Mouse (Mus musculus): ENCODE measurements around the gene Ttc39b. TPM values are rescaled to one million over a fixed set of nuclear protein-coding genes. Genes with fewer than 3 reads are reported as not detected.
"Not testable (repeated sequence)": the region's sequence is repeated elsewhere in the genome, so short reads cannot be mapped to it uniquely, and the experiment has no call there.

Ttc39b gene
- polyA plus RNA-seq, 1 experiment from 2014 or later: 3.4 TPM

GRCm38 (mm10) chr4:83258273-83258672 is 65.8 kb downstream of the Ttc39b start:
- H3K27me3 ChIP-seq (ENCODE audit: control insufficient read depth, insufficient read depth, low read length): no peaks in the 10 kb centered on the region
- H3K4me2 ChIP-seq (ENCODE audit: low read depth, low read length, severe bottlenecking): no peak overlapping the region
- no peak overlapping the region for H3K27ac ChIP-seq (ENCODE audit: low read depth, low read length)
- H3K9ac ChIP-seq (ENCODE audit: low read length): no peak overlapping the region
- no peak for ATAC-seq (replicated peaks; ENCODE audit: low FRiP score)
- 0 out of 2 replicates have a peak, but pooled peaks cover 3% of the 10 kb centered on the region for H3K4me1 ChIP-seq (replicated peaks; ENCODE audit: control insufficient read depth, insufficient read depth, low read length)
- no peaks in the 10 kb centered on the region for H3K9me3 ChIP-seq (ENCODE audit: control insufficient read depth, low read length)
- no peak overlapping the region for H3K4me3 ChIP-seq (ENCODE audit: low read depth, low read length)
- H3K36me3 ChIP-seq (ENCODE audit: control insufficient read depth, insufficient read depth, low read length): no peaks in the 10 kb centered on the region
- WGBS: 87% methylated on average over 3 of the region's 3 CpGs
- no peak for DNase-seq (ENCODE audit: low spot score)

DNA sequence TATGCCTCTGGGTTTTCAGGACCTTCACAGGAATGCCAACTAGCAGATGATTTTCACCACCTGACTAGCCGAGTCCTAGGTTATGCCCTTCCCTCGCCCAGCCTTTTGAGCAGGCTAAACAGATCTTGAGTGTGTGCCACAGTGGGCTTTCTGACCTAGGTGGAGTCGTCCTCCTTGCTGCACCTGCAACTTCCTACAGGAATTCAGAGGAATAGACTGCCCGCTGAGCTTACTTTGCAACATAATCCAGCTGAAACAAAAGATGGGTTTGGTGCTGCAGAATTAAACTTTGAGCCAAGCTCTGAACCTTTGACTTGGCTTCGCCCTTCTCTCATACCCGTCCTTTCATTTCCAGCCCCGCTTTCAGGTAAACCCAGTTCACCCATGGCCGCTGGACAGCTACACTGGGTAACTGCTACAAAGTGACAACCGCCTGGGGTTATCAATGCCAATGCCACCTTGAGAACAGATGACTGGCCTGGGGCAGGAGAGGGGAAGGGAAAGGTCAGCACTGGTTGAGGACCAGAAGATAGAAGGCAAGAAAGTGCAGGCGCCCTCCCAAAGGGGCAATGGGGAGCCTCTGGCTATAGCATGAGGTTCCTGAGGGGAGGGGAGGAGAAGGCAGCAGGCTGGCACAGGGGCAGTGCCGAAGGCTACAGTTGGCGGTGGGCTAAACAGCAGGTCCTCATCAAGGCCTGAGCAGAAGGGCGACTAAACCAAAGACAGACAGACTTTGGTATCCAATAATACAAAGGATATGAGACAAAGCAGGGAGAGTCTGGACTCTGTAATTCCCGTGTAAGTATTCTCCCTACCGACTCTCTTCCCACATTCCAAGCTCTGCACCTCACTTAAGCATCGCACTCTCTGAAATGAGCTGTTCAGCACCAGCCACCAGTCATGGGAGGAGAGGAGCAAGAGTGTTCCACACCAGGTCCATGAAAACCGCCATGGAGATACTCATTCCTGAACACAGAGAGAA is 66.5 kb downstream of the Ttc39b start:
- H3K4me1 ChIP-seq (replicated peaks; ENCODE audit: control insufficient read depth, insufficient read depth, low read length): 0 out of 2 replicates have a peak, but pooled peaks cover 3% of the 10 kb centered on the region
- no peaks in the 10 kb centered on the region for H3K27me3 ChIP-seq (ENCODE audit: control insufficient read depth, insufficient read depth, low read length)
- H3K4me3 ChIP-seq (ENCODE audit: low read depth, low read length): no peak overlapping the region
- H3K9me3 ChIP-seq (ENCODE audit: control insufficient read depth, low read length): no peaks in the 10 kb centered on the region
- no peaks in the 10 kb centered on the region for H3K36me3 ChIP-seq (ENCODE audit: control insufficient read depth, insufficient read depth, low read length)
- H3K9ac ChIP-seq (ENCODE audit: low read length): no peak overlapping the region
- no peak for DNase-seq (ENCODE audit: low spot score)
- ATAC-seq (replicated peaks; ENCODE audit: low FRiP score): no peak
- WGBS: 46% methylated on average over 17 of the region's 17 CpGs
- no peak overlapping the region for H3K4me2 ChIP-seq (ENCODE audit: low read depth, low read length, severe bottlenecking)
- no peak overlapping the region for H3K27ac ChIP-seq (ENCODE audit: low read depth, low read length)

GRCm38 (mm10) chr4:83256779-83257178 is 67.3 kb downstream of the Ttc39b start:
- Histone ChIP-seq H3K36me3 (ENCODE audit: control insufficient read depth, insufficient read depth, low read length) (no peaks in the 10 kb centered on the region), H3K4me3 (ENCODE audit: low read depth, low read length) (no peak overlapping the region), H3K9ac (ENCODE audit: low read length) (no peak overlapping the region), H3K27me3 (ENCODE audit: control insufficient read depth, insufficient read depth, low read length) (no peaks in the 10 kb centered on the region), H3K9me3 (ENCODE audit: control insufficient read depth, low read length) (no peaks in the 10 kb centered on the region), H3K4me2 (ENCODE audit: low read depth, low read length, severe bottlenecking) (no peak overlapping the region), H3K4me1 (replicated peaks; ENCODE audit: control insufficient read depth, insufficient read depth, low read length) (0 out of 2 replicates have a peak, but pooled peaks cover 3% of the 10 kb centered on the region), H3K27ac (ENCODE audit: low read depth, low read length) (no peak overlapping the region)
- no peak for DNase-seq (ENCODE audit: low spot score)
- 81% methylated on average over 11 of the region's 11 CpGs for WGBS
- ATAC-seq (replicated peaks; ENCODE audit: low FRiP score): no peak

DNA sequence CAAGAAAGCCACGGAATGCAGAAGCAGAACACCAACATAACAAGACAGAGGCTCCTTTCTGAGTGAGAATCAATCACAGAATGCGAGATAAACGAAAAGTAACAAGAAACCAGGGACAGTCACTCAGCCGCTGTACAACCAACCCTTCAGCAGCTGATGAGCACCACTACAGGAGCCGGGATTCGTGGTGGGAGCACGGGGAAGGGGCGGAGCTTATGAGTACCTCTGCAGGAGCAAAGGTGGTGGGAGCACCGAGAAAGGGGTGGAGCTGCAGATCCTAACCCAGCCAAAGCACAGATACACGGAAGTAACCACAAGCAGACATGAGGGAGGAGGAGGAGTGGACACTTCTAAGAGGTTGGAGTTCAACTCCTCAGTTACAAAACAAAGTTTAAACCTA is 69.1 kb downstream of the Ttc39b start:
- no peaks in the 10 kb centered on the region for H3K9me3 ChIP-seq (ENCODE audit: control insufficient read depth, low read length)
- no peak overlapping the region for H3K27ac ChIP-seq (ENCODE audit: low read depth, low read length)
- 89% methylated on average over 10 of the region's 10 CpGs for WGBS
- no peak for ATAC-seq (replicated peaks; ENCODE audit: low FRiP score)
- H3K36me3 ChIP-seq (ENCODE audit: control insufficient read depth, insufficient read depth, low read length): no peaks in the 10 kb centered on the region
- no peak for DNase-seq (ENCODE audit: low spot score)
- no peak overlapping the region for H3K9ac ChIP-seq (ENCODE audit: low read length)
- H3K4me3 ChIP-seq (ENCODE audit: low read depth, low read length): no peak overlapping the region
- 0 out of 2 replicates have a peak, but pooled peaks cover 3% of the 10 kb centered on the region for H3K4me1 ChIP-seq (replicated peaks; ENCODE audit: control insufficient read depth, insufficient read depth, low read length)
- H3K4me2 ChIP-seq (ENCODE audit: low read depth, low read length, severe bottlenecking): no peak overlapping the region
- no peaks in the 10 kb centered on the region for H3K27me3 ChIP-seq (ENCODE audit: control insufficient read depth, insufficient read depth, low read length)

DNA sequence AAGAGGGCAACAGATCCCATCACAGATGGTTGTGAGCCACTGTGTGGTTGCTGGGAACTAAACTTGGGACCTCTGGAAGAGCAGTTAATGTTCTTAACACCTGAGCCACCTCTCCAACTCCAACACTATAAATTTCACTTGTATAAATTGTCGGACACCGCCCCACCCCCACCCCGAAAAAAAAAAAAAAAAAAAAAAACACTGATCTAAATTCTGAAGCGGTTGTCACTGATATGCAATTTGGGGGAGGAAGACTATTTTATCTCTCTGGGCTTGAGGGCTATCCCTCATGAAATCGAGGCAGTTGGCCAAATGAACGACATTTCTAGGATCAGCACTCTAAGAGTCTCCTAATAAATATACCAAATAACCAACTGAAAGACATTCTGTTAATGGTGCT is 70.4 kb downstream of the Ttc39b start:
- Histone ChIP-seq H3K36me3 (ENCODE audit: control insufficient read depth, insufficient read depth, low read length) (no peaks in the 10 kb centered on the region), H3K27ac (ENCODE audit: low read depth, low read length) (no peak overlapping the region), H3K4me1 (replicated peaks; ENCODE audit: control insufficient read depth, insufficient read depth, low read length) (0 out of 2 replicates have a peak, but pooled peaks cover 3% of the 10 kb centered on the region), H3K4me2 (ENCODE audit: low read depth, low read length, severe bottlenecking) (no peak overlapping the region), H3K9me3 (ENCODE audit: control insufficient read depth, low read length) (no peaks in the 10 kb centered on the region), H3K9ac (ENCODE audit: low read length) (no peak overlapping the region), H3K27me3 (ENCODE audit: control insufficient read depth, insufficient read depth, low read length) (no peaks in the 10 kb centered on the region), H3K4me3 (ENCODE audit: low read depth, low read length) (no peak overlapping the region)
- ATAC-seq (replicated peaks; ENCODE audit: low FRiP score): no peak
- DNase-seq (ENCODE audit: low spot score): no peak
- WGBS: 94% methylated on average over 6 of the region's 6 CpGs

- H3K9me3 ChIP-seq (ENCODE audit: control insufficient read depth, low read length): no peaks in the 10 kb centered on the region
- no peaks in the 10 kb centered on the region for H3K4me1 ChIP-seq (replicated peaks; ENCODE audit: control insufficient read depth, insufficient read depth, low read length)
- ATAC-seq (replicated peaks; ENCODE audit: low FRiP score) (no peak), DNase-seq (ENCODE audit: low spot score) (no peak)
- H3K9ac ChIP-seq (ENCODE audit: low read length): no peak overlapping the region
- H3K4me3 ChIP-seq (ENCODE audit: low read depth, low read length): no peak overlapping the region
- WGBS: 88% methylated on average over 10 of the region's 10 CpGs
- no peaks in the 10 kb centered on the region for H3K27me3 ChIP-seq (ENCODE audit: control insufficient read depth, insufficient read depth, low read length)
- H3K27ac ChIP-seq (ENCODE audit: low read depth, low read length): no peak overlapping the region
- no peak overlapping the region for H3K4me2 ChIP-seq (ENCODE audit: low read depth, low read length, severe bottlenecking)
- H3K36me3 ChIP-seq (ENCODE audit: control insufficient read depth, insufficient read depth, low read length): no peaks in the 10 kb centered on the region
These were observed 80.3 kb downstream of the Ttc39b start for GRCm38 (mm10) chr4:83243706-83244105.

DNA sequence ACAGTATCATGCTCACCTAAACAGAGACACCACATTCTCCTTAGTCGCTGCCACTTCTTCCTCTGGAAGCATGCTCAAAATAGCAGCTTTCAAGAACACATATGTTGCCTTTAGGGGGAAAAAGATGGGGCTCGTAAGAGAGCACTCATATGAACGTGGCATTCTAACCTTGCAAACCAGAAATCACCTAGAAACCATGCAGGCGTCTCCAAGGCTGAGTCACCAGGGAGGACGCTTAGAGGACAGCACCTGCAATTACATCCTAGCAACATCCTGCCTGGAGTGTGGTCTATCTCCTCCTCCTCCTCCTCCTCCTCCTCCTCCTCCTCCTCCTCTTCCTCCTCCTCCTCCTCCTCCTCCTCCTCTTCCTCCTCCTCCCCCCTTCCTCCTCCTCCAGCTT is 82.4 kb downstream of the Ttc39b start:
- Histone ChIP-seq H3K27ac (ENCODE audit: low read depth, low read length) (no peak overlapping the region), H3K27me3 (ENCODE audit: control insufficient read depth, insufficient read depth, low read length) (no peaks in the 10 kb centered on the region), H3K9me3 (ENCODE audit: control insufficient read depth, low read length) (no peaks in the 10 kb centered on the region), H3K4me3 (ENCODE audit: low read depth, low read length) (no peak overlapping the region), H3K4me1 (replicated peaks; ENCODE audit: control insufficient read depth, insufficient read depth, low read length) (no peaks in the 10 kb centered on the region), H3K4me2 (ENCODE audit: low read depth, low read length, severe bottlenecking) (no peak overlapping the region), H3K9ac (ENCODE audit: low read length) (no peak overlapping the region), H3K36me3 (ENCODE audit: control insufficient read depth, insufficient read depth, low read length) (no peaks in the 10 kb centered on the region)
- no peak for DNase-seq (ENCODE audit: low spot score)
- 76% methylated on average over 5 of the region's 5 CpGs for WGBS
- no peak for ATAC-seq (replicated peaks; ENCODE audit: low FRiP score)

DNA sequence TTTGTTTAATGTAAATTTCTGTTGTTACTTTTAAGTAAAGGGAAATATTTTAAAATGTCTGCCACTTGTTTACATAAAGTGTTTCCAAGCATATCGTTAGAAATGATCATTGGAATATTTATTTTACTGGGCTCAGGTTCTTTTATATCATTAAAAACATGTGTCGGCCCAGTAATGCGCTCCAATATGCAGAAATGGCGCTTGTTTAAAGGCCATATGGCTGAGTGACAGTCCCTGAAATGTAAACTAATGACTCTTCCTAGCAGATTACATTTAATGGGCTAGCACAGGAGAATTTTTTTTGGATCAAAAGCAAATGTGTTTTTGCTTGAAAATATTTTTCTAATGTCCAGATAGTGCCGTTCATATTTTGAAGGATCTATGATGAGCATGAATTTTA is 86.4 kb downstream of the Ttc39b start:
- Histone ChIP-seq H3K36me3 (ENCODE audit: control insufficient read depth, insufficient read depth, low read length) (no peaks in the 10 kb centered on the region), H3K9me3 (ENCODE audit: control insufficient read depth, low read length) (no peaks in the 10 kb centered on the region), H3K27me3 (ENCODE audit: control insufficient read depth, insufficient read depth, low read length) (no peaks in the 10 kb centered on the region), H3K27ac (ENCODE audit: low read depth, low read length) (no peak overlapping the region), H3K4me3 (ENCODE audit: low read depth, low read length) (no peak overlapping the region), H3K4me2 (ENCODE audit: low read depth, low read length, severe bottlenecking) (no peak overlapping the region), H3K4me1 (replicated peaks; ENCODE audit: control insufficient read depth, insufficient read depth, low read length) (no peaks in the 10 kb centered on the region), H3K9ac (ENCODE audit: low read length) (no peak overlapping the region)
- WGBS: 85% methylated on average over 5 of the region's 5 CpGs
- ATAC-seq (replicated peaks; ENCODE audit: low FRiP score) (no peak), DNase-seq (ENCODE audit: low spot score) (no peak)

- H3K36me3 ChIP-seq (ENCODE audit: control insufficient read depth, insufficient read depth, low read length); H3K4me3 ChIP-seq (ENCODE audit: low read depth, low read length); DNase-seq (ENCODE audit: low spot score); H3K27me3 ChIP-seq (ENCODE audit: control insufficient read depth, insufficient read depth, low read length); ATAC-seq (replicated peaks; ENCODE audit: low FRiP score); H3K4me1 ChIP-seq (replicated peaks; ENCODE audit: control insufficient read depth, insufficient read depth, low read length); H3K4me2 ChIP-seq (ENCODE audit: low read depth, low read length, severe bottlenecking); H3K9ac ChIP-seq (ENCODE audit: low read length); H3K27ac ChIP-seq (ENCODE audit: low read depth, low read length); H3K9me3 ChIP-seq (ENCODE audit: control insufficient read depth, low read length): not testable (repeated sequence)
- WGBS: 29% methylated on average over 1 of the region's 3 CpGs
These were observed 88.8 kb downstream of the Ttc39b start for GRCm38 (mm10) chr4:83235304-83235703.

Data from forebrain, embryonic 11.5 days (tissue).